Mouse (Mus musculus) testis, adult 2 months (tissue): Measurements from ENCODE around the gene H2-Eb1.

ENCODE experiments used
- CTCF ChIP-seq: fragments of 200-500 bp; IDR thresholded peaks from 2 replicates; pipeline ENCODE4 v1.5.1; 2012; ENCODE audit warnings: low read depth, mild to moderate bottlenecking, inconsistent platforms, low read length, moderate library complexity; ENCODE audit not compliant: control insufficient read depth, insufficient read depth, insufficient replicate concordance
- POLR2A ChIP-seq: fragments of 200-500 bp; IDR thresholded peaks from 2 replicates; pipeline ENCODE4 v1.6.1; 2012; ENCODE audit warnings: low read depth, mild to moderate bottlenecking, inconsistent platforms, low read length, moderate library complexity; ENCODE audit not compliant: control insufficient read depth

- no peak for TF ChIP-seq CTCF
- TF ChIP-seq POLR2A: peak; percentile 62; the same call in 1 of the 2 replicates
These were observed 4.2 kb downstream of the H2-Eb1 start for GRCm38 (mm10) chr17:34309683-34310385.
